Mouse (Mus musculus) cortical plate, adult 2 months (tissue): ENCODE measurements around the gene Pinlyp.

ENCODE experiments used
- CTCF ChIP-seq: fragments of 200-500 bp; IDR thresholded peaks from 2 replicates; pipeline ENCODE4 v1.5.1; 2011; ENCODE audit warnings: mild to moderate bottlenecking, control low read depth, low read length; ENCODE audit not compliant: insufficient read depth; ENCODE audit errors: extremely low read depth
- POLR2A ChIP-seq: fragments of 200-500 bp; IDR thresholded peaks from 2 replicates; pipeline ENCODE4 v1.6.1; 2011; ENCODE audit warnings: mild to moderate bottlenecking, low read length, control low read depth; ENCODE audit not compliant: insufficient read depth; ENCODE audit errors: extremely low read depth

- TF ChIP-seq POLR2A (peak; percentile 66), CTCF (no peak)
These were observed 15.6 kb downstream of the Pinlyp start, which contains the start of gene Irgq for GRCm38 (mm10) chr7:24530062-24530931.
